Mouse (Mus musculus) left cerebral cortex, adult 9 months (tissue): Measurements from ENCODE around the gene Npr2.

Experiments used
- DNase-seq, 2 experiments: peaks; one replicate each; pipeline ENCODE4 v3.0.0; 2022; ENCODE audit warnings: low spot score in 2 of 2

Npr2 gene

GRCm38 (mm10) chr4:43629106-43629817, 2.5 kb upstream of the Npr2 start:
- no peak for DNase-seq

- DNase-seq: peak; percentile 60 to 92
Observed at GRCm38 (mm10) chr4:43630030-43630581, 1.6 kb upstream of the Npr2 start.

- no peak for DNase-seq
Observed at GRCm38 (mm10) chr4:43630671-43631045, 1.1 kb upstream of the Npr2 start.

- no peak for DNase-seq
Observed at GRCm38 (mm10) chr4:43631956-43632920, 503 bp downstream of the Npr2 start.

GRCm38 (mm10) chr4:43633296-43633695, 1.6 kb downstream of the Npr2 start:
- DNase-seq: no peak

- DNase-seq: no peak
Observed at GRCm38 (mm10) chr4:43633736-43634135, 2.0 kb downstream of the Npr2 start.

GRCm38 (mm10) chr4:43634621-43635374, 3.1 kb downstream of the Npr2 start:
- DNase-seq: no peak

- DNase-seq: no peak
Observed at GRCm38 (mm10) chr4:43636751-43637150, 5.0 kb downstream of the Npr2 start.

GRCm38 (mm10) chr4:43640076-43640475, 8.3 kb downstream of the Npr2 start:
- DNase-seq: no peak

- DNase-seq: no peak
Observed at GRCm38 (mm10) chr4:43640491-43640890, 8.8 kb downstream of the Npr2 start.

GRCm38 (mm10) chr4:43649783-43650182, 18.0 kb downstream of the Npr2 start:
- DNase-seq: no peak

GRCm38 (mm10) chr4:43652726-43653125, 21.0 kb downstream of the Npr2 start:
- DNase-seq: no peak

- DNase-seq: no peak
Observed at GRCm38 (mm10) chr4:43653161-43654015, 21.7 kb downstream of the Npr2 start, which contains the start of gene Spag8. Gene Spag8, minus strand, starts transcription at chr4:43653594.

GRCm38 (mm10) chr4:43655656-43656338, 24.1 kb downstream of the Npr2 start:
- no peak for DNase-seq

- peak; percentile 95 to 96 for DNase-seq
Observed at GRCm38 (mm10) chr4:43656339-43657109, 24.8 kb downstream of the Npr2 start, which contains the start of gene Hint2. Gene Hint2, minus strand, starts transcription at chr4:43656466.

- peak in 1 of 2 experiments; percentile 26 for DNase-seq
Observed at GRCm38 (mm10) chr4:43657146-43657545, 25.4 kb downstream of the Npr2 start.

- DNase-seq: no peak
Observed at GRCm38 (mm10) chr4:43666412-43666811, 34.7 kb downstream of the Npr2 start.

- peak; percentile 75 to 90 for DNase-seq
Observed at GRCm38 (mm10) chr4:43668782-43669427, 37.2 kb downstream of the Npr2 start, which contains the start of the genes Tmem8b and Fam221b. Gene Tmem8b, plus strand, starts transcription at chr4:43668971. Gene Fam221b, minus strand, starts transcription at chr4:43669145.

- no peak for DNase-seq
Observed at GRCm38 (mm10) chr4:43669428-43669794, 37.7 kb downstream of the Npr2 start.
